Mouse (Mus musculus): ENCODE measurements at regions not wholly inside any gene's neighbourhood (a gene's known extent, or its start where the extent isn't known, plus 50 kb on each side); places are given as distances from the start of the nearest gene placed in this dataset.
A peak's percentile ranks its signal among the peaks of the same experiment; 100 is the strongest.

GRCm38 (mm10) chr19:26234539-26234938 lies 370.3 kb upstream of the Smarca2 start:
- DNase-seq (ENCODE audit: extremely low spot score in 1 of 2, low spot score in 1 of 2): no peak

DNA sequence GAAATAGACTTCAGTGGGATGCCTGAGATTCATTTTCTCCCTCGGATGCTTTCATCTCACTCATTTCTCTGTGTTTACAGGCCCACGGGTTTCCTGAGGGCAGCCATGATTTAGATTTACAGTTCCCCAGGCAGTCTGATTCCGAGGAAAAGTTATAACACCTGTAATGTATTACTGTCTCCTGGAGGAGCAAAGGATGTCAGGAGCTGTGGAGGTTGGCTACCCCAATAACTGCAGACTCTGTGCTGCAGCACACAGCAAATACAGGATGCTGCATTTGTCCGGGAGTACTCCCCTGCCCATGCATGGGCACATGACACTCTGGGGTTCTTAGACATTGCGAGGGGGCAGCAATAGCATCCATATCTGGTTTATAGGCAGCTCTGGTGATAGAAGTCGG lies 360.8 kb upstream of the Smarca2 start:
- no peak for DNase-seq (ENCODE audit: extremely low spot score in 1 of 2, low spot score in 1 of 2)

GRCm38 (mm10) chr19:26249751-26250150 lies 355.1 kb upstream of the Smarca2 start:
- DNase-seq (ENCODE audit: extremely low spot score in 1 of 2, low spot score in 1 of 2): peak in 1 of 2 experiments; percentile 6

- no peak for DNase-seq (ENCODE audit: extremely low spot score in 1 of 2, low spot score in 1 of 2)
Observed at GRCm38 (mm10) chr19:26258677-26259076, 346.2 kb upstream of the Smarca2 start.

DNA sequence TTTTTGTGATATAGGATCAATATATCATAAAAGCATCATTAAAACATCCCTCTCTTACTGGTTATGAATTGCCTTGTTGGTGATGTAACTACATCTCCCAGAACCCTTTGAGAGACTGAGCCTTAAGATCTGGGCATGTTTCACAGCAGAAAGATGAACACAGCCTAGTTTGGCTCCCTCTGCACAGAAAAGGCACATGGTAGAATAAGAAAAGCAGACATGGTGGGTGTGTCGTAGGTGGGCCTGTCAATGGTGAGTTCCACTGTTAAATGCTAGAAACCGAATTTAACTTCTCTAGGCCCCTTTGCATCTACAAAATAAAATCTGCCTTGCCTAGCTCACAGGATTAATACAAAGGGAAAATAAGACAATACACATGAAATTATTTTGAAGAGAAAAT lies 343.3 kb upstream of the Smarca2 start:
- no peak for DNase-seq (ENCODE audit: extremely low spot score in 1 of 2, low spot score in 1 of 2)

- DNase-seq (ENCODE audit: extremely low spot score in 1 of 2, low spot score in 1 of 2): no peak
Observed at GRCm38 (mm10) chr19:26296360-26296759, 308.5 kb upstream of the Smarca2 start.

DNA sequence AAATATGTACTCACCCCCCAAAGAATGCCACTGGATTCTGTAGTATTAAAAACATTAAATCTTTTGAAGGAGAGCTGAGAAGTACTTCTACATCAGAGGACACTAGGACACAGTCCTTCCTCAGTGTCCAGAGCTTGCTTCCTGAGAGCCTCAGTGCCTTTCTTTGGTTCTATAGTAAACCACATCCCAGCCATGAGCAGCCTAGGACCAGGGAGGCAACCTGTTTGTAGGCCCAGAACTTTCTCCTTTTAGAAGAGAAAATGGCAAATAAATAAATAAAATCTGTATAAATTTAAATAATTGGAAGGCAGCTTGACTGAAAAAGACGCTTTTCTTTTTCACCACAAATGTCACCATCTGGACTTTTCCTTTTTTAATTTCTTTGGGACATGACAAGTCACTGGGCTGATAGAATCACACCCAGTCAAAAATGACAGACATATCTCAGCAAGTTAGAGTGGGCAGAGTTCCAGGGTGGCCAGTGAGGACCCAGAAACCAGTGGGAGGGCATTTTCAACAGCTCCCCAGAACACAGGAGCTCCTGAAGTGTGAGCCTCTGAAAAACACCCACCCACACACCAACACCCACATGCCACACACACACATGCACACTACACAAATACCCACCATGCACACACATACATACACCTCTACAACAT lies 296.2 kb upstream of the Smarca2 start:
- peak; percentile 5 to 11 for DNase-seq (ENCODE audit: extremely low spot score in 1 of 2, low spot score in 1 of 2)

DNA sequence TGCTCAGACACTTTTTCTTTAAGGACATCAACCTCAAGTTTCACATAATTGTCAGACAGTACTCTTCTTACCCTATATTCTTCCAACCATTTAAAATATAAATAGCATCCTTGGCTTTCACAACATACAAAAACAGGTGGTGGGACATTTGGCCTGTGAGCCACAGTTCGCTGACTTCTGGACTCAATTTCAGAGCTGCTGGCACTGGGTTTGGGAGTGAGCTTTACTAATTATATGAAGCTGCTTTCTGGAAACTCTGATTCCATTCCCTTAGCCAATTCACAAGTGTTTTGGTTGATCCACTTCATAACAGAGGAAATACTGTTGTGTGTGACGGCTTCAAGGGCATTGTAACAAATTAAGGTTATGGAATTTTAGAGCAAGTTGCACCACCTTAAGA lies 285.9 kb upstream of the Smarca2 start:
- DNase-seq (ENCODE audit: extremely low spot score in 1 of 2, low spot score in 1 of 2): no peak

GRCm38 (mm10) chr19:26323682-26324081 lies 281.2 kb upstream of the Smarca2 start:
- DNase-seq (ENCODE audit: extremely low spot score in 1 of 2, low spot score in 1 of 2): no peak

- no peak for DNase-seq (ENCODE audit: extremely low spot score in 1 of 2, low spot score in 1 of 2)
Observed at GRCm38 (mm10) chr19:26339120-26339519, 265.7 kb upstream of the Smarca2 start.

DNA sequence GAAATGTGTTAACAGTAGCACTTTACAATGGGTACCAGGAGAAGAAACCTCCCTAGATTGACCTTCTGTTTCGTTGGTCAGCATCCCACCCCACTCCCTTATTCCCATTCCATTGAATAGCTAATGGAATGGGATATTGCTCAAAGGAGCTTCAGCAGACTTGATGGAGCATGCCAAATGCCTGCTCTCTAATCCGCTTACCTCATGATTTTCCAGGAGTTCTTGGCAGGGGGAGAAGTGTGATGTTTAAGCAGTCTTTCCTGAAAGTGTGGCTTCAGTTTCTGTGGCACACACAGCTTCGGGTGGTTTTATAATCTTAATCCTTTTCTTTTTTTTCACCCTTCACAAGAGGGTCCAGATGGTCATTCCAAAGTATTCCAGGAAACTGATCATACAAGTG lies 264.7 kb upstream of the Smarca2 start:
- DNase-seq (ENCODE audit: extremely low spot score in 1 of 2, low spot score in 1 of 2): no peak

DNA sequence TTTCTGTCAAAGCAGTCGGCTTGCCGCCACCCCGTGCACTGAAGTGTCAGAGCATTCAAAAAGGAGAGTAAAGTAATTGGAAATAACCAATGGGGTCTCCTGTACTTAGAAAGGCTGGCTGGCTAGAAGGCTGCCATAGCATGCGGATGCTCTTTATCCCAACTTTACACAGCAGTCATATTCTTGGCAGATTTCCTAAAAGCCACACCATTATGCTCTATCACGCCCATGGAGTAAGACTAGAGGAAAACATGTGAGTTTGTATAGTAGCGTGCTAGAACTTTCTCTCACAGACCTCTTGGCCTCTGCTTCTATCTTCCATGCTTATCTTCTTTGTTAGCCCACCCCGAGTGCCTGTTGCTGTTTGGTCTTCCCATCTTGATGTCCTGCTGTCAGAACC lies 249.8 kb upstream of the Smarca2 start:
- no peak for DNase-seq (ENCODE audit: extremely low spot score in 1 of 2, low spot score in 1 of 2)

GRCm38 (mm10) chr19:26383961-26384381 lies 220.9 kb upstream of the Smarca2 start:
- DNase-seq (ENCODE audit: extremely low spot score in 1 of 2, low spot score in 1 of 2): no peak

- no peak for DNase-seq (ENCODE audit: extremely low spot score in 1 of 2, low spot score in 1 of 2)
Observed at GRCm38 (mm10) chr19:26386075-26386474, 218.8 kb upstream of the Smarca2 start.

DNA sequence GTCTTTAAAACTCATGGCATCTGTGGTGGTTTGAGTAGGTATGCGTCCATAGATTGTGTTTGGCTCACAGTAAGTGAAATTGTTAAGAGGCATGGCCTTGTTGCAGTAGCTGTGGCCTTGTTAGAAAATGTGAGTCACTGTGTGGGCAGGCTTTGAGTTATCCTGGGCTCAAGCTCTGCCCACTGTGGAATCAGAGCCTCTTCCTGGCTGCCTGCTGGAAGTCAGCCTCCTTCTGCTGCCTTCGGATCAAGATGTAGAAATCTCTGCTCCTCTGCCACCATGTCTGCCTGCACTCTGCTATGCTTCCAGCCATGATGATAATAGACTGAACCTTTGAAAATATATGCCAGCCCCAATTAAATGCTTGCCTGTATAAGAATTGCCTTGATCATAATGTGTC lies 192.2 kb upstream of the Smarca2 start:
- no peak for DNase-seq (ENCODE audit: extremely low spot score in 1 of 2, low spot score in 1 of 2)

- DNase-seq (ENCODE audit: extremely low spot score in 1 of 2, low spot score in 1 of 2): no peak
Observed at GRCm38 (mm10) chr19:26414476-26415024, 190.3 kb upstream of the Smarca2 start.

DNA sequence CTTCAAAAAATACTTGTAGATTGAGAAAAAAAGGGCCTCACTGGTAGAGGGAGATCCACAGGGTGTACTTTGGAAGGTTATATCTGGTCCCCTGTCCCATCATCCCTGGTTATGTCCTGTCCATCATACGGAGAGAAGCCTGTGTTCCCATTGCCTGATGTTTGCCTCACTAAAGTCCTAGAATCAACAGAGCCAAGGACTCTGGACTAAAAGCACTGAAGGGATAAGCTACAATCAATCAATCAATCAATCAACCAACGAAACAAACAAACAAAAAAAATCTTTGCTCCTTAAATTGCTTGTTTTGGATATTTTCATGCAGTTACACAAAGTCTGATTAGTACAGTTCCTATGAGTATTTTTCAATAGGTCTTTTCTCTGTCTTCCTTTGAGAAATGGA lies 185.1 kb upstream of the Smarca2 start:
- no peak for DNase-seq (ENCODE audit: extremely low spot score in 1 of 2, low spot score in 1 of 2)

GRCm38 (mm10) chr19:26439163-26439562 lies 165.7 kb upstream of the Smarca2 start:
- no peak for DNase-seq (ENCODE audit: extremely low spot score in 1 of 2, low spot score in 1 of 2)

- DNase-seq (ENCODE audit: extremely low spot score in 1 of 2, low spot score in 1 of 2): no peak
Observed at GRCm38 (mm10) chr19:26445309-26445708, 159.5 kb upstream of the Smarca2 start.

- no peak for DNase-seq (ENCODE audit: extremely low spot score in 1 of 2, low spot score in 1 of 2)
Observed at GRCm38 (mm10) chr19:26447427-26448023, 157.3 kb upstream of the Smarca2 start.

DNA sequence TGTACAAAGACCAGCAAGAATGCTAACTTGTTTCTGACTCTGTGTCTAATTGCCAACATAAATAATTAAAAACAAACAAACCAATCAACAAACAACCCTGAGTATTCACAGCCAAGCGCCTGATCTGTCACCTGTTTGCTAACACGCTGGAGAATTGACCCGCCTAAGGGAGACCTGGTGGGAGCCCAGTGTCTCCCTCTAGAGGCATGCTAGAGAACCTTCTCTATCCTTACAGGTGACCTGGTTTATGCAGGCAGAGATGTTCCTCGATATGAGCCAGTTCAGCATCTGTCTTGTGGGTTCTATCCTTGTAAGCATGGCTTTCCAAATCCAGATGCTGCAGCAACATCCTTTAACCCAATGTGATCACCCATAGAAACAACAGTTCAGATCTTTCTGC lies 143.1 kb upstream of the Smarca2 start:
- DNase-seq (ENCODE audit: extremely low spot score in 1 of 2, low spot score in 1 of 2): no peak

- peak in 1 of 2 experiments; percentile 34 for DNase-seq (ENCODE audit: extremely low spot score in 1 of 2, low spot score in 1 of 2)
Observed at GRCm38 (mm10) chr19:26465228-26465627, 139.6 kb upstream of the Smarca2 start.

All from layer of hippocampus, postnatal 25 days (tissue).